Mouse (Mus musculus) B cell, adult 2 months (primary cell): Measurements from ENCODE around the gene Gm28372.

Source experiments
- DNase-seq, 2 experiments: peaks; one replicate each; pipeline ENCODE4 v3.0.0; 2022

The Gm28372 gene

DNA sequence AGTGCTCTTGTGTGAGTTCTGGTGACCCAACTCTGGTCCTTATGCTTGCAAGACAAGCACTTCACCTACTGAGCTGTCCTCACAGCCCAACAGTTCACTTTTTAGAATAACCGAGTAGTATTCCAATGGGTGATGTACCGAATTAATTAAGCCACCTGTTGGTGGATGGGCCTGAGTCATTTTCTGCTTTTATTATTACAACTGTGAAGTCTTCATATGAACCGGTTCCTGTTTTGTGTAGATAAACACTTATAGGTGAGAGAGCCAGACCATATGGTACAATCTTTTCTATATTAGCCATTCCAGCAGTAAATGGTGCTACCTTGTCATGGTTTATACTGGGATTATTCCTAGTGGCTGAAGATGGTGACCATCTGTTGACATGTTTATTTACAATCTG is 7.7 kb downstream of the Gm28372 start:
- no peak for DNase-seq

DNA sequence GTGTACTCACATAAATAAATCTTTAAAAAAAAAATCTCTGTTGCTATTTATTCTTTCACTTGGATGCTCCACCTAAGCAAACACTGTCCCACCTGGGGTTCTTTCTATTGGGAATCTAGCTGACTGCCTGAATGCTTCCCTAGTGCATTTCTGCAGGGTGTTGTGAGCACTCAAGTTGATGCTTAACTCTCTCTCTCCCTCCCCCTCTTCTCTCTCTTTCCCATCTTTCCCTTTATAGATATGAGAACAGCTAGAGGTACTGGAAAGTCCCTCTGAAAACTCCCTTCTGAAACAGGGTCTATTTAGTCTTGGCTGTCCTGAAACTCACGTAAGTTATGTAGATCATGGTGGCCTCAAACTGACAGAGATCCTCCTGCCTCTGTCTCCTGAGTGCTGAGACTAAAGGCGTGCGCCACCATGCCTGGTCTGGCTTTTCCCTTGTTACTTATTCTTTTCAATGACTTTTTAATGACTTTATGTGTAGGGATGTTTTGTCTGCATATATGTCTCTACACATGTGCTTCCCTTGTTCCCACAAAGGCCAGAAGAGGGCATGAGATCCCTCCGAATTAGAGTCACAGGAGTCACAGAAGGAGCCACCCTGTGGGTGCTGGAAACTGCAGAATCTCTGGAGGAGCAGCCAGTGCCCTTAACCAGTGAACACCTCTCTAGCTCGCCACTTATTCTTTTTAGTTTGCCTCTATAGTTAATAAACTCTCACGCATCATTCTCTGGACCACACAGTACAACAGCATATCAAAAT is 9.2 kb downstream of the Gm28372 start:
- no peak for DNase-seq

DNA sequence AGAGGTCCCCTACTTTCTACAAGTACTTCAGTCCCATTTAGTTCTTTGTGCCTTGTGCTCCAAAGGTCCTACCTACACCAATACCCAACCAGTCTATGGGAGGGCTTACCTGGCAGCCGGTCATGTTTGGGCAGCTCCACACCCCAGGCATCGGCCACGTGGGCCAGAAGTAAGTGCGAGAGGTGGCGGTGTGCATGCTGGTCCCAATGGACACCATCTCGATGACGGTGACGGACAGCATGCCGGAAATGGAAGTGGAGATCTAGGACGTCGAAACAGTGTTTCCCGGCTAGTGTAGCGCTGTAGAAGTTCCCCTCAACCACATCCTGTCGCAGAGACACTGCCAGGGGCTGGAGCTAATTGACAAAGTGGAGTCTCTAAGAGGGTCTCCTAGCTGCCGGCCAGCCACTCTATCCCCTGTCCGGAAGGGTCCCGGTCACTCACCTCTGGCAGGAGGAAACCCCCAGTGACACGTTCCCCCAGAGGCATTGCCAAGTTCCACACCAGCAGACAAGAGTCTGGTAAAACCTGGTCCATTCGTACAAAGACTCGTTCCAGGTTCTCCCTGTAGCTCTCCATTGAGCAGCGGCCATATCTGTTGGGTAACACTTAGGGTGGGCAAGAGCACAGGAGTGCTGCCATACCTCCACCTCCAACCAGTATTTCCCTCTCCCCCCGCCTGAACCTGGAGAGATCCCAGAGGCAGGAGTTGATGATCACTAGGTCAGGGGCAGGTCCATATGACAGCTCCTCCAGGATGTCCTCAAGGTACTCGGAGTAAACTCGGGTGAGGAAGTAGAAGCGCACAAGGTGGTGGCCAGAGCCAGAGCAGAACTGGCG is 17.0 kb downstream of the Gm28372 start:
- DNase-seq = no peak

DNA sequence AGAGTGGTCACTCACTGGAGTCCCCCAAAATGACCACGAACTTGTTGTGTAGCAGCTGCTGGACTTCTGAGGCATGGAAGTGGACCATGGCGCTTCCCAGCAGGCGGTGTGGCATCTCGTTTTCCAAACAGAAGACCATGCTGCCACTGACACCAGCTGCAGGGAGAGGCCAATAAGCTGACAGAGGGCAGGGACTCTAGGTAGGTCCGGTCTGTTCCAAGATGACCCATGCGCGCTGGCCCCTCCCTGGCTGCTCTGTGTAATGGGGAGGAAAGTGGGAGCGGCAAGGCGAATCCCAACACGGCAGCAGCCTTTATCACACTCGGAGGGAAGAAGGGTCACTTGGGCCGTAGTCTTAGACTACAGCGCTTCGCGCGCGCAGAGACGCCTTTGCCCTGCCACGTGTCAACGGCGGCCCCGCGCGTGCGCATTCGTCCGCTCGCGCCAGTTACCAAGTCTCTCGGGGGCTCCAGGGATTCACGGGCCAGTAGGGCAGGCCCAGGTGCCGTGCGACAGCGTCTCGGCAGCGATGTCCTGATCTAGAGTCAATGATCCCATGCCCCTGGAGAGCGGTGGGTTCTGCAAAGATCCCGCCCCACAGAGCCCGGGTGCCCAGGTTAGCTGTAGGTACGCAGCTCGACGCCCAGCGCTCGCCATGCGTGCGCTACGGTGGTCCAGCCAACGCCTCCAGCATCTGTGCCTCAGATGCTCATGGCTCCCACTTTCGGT is 18.5 kb downstream of the Gm28372 start:
- DNase-seq = peak; percentile 85

DNA sequence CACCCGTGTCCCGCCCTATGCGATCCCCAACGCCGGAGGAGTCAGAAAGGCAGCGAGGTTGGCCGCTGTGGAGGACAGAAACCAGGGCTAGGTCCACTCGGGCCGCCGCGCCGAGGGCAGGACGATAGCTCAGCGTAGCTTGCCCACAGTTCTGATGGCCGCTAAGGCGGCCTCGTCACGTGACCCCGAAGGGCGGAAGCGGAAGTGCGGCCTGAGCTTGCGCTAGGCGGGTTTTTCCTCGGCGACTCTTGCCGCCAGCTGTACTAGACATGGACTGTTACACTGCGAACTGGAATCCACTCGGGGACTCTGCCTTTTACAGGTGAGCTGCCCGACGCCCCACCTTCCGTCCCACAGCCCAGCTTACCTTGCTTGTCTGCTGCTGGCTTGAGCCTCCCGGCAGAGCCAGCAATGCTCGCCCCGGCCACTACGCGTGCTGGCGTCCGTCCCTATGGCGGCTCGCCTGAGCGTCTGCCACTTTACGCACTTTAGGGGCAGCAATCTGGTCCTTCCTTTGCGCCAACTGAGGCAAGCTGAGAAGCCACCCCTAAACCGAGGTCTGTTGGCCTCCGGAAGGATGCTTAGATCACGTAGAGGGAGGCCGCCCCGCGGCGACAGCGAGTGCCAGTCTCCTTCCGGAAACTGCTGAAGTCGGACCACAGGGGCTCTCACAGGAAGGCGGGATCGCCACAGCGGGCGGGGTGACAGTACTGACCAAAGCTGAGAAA is 19.3 kb downstream of the Gm28372 start, which contains the start of the genes Vps16 and Pced1a:
Gene Vps16 (plus strand): TSS at position 214 of the 728 bp plus-strand sequence.
Gene Pced1a (minus strand): TSS at position 576 of the 728 bp plus-strand sequence.
- DNase-seq = peak; percentile 95 to 96

DNA sequence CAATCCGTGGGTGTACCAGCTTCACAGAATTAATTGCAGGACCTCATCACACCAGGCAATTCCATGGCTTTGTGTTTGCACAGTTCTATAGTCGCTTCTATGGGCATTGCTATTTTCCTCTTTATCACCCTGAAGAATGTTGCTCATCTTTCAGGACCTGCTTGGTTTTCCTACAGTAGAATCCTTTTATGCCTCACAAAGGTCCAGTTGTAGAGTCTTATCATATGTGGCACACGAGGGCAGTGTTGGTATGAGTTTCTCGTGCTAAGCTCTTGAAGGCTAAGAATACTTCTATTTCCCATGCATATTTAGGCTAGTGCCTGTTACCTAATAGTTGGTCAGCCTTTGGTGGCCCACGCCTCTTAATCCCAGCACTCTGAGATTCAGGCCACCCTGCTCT is 20.1 kb downstream of the Gm28372 start:
- peak in 1 of 2 experiments; percentile 2 for DNase-seq

DNA sequence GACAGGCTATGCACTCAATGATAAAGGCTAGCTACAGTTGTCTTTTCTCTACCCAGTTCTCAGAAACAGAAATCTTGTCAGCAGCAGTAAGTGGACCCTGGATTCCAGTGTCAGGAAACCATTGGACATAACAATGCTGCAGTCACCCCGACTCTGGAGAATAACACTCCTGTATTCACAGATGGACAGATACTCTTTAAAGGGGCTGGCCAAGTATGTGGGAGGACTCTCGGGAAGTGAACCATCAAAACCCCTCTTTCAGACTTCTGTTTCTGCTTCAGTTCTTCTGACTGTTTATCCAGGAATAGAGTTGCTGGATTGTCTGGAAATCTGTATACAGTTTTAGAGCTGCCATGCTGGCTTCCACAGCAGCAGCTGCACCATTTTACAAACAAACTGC is 24.8 kb downstream of the Gm28372 start:
- no peak for DNase-seq

DNA sequence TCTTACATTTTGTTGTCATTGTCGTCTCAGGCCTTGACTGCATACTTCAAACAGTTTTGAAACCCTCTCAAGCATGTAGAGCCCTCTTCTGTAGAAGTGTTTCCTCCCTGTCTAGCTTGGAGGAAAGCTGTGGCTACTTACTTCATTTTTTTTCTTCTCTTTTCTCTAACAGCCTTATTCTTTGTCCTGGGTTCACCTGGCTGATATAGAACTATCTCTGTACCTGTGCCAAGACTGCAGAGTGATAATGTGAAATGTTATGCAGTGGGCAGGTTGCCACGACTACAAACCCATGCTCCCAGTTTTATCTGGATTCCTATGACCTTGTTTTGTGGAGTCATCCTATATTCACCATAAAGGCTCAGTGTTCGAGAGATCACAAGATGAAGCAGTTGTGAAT is 25.4 kb downstream of the Gm28372 start:
- DNase-seq = no peak

DNA sequence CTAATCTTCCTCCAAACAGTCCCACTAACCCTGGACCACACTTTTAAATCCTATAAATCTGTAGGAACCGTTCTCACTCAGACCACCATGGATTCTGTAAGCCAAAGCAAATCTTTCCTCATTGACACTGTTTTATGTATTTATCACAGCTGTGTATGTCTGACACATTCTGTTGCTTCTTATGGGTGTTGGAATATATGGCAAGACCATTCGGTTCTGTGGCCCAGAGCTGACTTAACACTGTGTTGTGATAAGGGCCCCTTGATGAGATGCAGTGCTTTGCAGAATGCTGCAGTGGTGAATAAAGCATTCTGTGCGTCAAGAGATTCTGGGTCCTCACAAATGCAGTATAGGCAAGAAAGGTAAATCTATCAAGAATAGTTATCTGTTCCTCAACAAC is 27.1 kb downstream of the Gm28372 start:
- DNase-seq = no peak

DNA sequence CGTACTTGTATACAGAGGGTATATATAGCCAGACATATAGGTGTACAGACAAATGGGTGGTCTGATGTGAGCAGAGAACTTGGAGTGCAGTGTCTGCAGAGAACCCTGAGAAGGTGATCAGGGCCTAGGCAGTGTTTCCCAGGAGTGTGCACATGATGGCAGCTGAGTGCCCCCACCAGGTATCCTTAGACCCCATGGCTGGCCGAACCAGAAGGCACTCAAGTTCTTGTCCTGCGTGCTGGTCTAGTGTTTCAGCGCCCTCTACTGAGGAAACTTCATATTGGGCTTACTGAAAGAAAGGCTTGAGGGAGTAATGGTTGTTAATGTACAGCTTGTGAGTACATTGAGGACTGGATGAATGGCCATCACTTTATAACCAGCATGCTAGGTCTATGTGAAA is 28.1 kb downstream of the Gm28372 start:
- peak; percentile 56 to 57 for DNase-seq

DNA sequence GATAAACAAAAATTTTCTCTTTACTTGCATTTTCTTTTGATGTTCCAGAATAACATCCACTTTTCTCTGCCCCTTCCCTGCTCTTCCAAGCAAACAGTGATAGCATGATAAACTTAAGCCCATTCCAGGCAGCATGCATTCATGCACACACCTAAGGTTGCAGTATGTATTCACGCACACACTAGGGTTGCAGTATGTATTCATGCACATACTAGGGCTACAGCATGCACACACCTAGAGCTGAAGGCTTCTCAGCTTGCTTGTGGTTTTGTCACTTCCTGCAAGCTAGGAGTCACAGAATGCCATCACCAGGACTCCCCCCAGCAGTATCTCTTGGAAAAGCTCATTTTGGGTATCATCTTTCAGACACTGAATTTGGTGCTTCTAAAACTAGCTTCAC is 31.7 kb downstream of the Gm28372 start:
- DNase-seq = no peak

DNA sequence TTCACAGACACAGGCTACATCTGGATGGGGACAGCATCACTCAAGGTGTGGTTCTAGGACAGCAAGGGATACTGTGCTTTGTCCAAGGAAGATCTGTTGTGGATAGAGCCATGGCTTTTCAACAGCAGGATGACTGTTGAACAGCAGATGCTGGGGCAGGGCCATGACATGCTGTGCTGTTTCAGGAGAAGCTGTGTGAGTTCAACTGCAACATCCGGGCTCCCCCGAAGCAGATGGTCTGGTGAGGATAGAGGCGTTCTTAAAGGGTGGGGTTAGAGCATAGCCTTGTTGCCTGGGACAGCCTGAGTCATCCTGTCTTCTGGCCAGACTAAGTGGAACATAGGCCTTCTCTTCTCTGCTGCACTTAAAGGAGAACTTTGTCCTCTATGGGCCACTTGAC is 33.8 kb downstream of the Gm28372 start:
- no peak for DNase-seq

DNA sequence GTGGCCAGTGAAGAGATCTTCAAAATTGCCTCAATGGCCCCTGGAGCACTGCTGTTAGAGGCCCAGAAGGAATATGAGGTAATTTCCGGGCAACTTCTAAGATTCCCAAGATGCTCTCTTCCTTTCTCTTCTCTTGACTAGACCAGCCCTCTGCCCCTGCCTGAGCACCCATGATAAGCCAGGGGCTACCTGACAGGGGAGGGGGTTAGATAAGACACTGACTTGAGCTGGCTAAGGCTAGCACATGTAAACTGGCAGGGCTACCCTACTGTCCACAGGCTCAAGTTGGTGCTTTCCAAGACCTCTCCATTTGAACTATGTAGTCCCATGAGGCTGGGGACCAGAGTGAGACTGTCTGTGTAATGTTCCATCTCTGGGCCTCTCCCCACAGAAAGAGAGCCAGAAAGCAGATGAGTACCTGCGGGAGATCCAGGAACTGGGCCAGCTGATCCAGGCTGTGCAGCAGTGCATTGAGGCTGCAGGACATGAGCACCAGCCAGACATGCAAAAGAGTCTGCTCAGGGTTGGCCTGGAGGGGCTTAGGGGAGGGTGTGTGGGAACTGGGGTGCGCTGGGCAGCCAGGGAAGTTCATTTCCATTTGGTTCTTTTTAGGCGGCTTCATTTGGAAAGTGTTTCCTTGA is 34.9 kb downstream of the Gm28372 start:
- no peak for DNase-seq

DNA sequence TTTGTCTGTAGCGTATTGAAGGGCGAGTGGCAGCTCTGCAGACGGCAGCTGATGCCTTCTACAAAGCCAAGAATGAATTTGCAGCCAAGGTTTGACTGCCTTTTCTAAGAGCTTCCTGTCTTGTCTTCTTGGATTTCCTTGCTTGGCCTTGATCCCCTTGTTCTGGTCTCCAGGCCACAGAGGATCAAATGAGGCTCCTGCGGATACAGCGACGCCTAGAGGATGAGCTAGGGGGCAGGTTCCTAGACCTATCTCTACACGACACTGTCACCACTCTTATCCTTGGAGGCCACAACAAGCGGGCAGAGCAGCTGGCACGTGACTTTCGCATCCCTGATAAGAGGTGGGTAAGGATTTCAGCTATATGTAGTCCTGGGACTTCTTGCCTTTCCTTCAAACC is 37.1 kb downstream of the Gm28372 start:
- no peak for DNase-seq

DNA sequence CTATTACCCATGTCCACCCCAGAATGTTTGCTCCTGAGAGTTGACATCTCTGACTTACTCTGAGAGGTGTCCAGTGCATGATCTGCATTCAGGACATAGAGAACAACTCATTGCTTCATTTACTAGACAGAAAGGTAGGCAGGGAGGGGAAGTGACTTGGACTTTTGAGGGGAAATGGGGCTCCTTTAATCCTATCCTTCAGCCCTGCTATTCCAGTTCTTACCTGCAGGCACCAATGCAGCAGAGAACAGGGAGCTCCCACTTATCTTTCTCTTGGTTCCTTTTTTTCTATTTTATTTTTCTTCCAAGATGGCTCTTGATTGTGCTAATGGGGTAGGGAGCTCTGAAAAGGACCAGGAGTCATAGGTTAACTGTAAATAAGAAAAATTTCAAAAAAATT is 43.4 kb downstream of the Gm28372 start:
- DNase-seq = no peak

DNA sequence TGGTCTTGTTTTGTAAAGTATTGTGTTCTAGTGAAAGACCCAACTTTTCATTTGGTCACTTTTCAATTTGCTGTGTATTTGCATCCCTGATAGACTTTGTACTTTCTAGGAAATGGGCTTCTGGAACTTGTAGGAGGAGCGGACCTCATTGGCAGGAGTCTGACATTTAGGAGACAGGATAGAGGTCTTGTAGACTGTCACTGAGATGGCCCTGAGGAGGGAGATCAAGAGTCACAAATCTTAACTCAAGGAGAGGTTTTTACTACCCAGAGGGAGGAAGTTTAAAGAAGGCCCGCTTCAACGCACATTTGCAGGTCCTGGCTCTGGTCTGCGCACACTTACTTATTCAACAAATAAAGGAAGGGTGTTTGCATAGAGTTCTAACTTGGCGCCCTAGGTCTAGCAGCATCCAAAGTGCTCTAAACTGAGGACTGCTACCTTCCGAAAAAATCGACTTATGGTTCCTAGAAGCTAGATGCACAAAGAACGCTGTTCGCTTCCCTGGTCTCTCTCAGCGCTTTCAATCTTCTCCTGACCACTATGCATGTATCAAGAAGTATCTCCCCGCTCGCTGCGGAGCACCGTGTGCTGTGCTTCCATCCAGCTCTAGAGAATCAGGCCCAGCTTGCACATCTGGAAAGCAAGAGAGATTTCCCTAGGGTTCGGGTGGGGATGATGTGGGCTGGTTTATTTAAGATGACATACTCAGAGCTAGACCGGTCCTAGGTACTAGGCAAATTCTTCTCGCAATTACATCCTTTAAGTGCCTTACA is 44.2 kb downstream of the Gm28372 start:
- DNase-seq = peak; percentile 26 to 37

DNA sequence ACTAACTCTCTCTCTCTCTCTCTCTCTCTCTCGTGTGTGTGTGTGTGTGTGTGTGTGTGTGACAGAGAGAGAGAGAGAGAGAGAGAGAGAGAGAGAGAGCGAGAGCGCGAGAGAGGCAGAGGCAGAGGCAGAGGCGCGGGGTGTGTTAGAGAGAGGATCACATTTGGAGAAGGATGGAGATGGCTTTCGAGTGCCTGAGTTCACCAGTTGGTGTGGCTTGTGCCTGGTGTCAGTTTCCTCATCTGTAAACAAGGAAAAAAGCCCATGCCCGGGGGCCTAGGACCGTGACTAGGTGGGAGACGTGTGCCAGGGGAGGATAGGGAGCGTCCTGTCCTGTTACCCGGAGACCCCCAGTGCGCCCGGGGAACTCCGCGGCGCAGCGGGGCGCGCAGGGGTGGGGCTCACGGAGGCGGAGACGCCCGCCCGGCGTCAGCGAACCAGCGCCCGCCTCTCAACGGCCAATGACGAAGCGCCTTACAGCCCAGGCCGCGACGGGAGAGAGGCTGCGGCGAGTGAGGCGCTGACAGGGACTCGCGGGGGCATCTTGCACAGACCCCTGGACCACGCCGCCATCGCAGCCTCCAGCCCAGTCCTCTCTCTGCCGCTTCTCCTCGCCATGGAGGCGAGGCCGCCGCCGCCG is 44.9 kb downstream of the Gm28372 start, which contains the start of gene Ptpra:
Gene Ptpra (plus strand): TSS at position 485 of the 640 bp plus-strand sequence.
- peak; percentile 88 to 89 for DNase-seq

DNA sequence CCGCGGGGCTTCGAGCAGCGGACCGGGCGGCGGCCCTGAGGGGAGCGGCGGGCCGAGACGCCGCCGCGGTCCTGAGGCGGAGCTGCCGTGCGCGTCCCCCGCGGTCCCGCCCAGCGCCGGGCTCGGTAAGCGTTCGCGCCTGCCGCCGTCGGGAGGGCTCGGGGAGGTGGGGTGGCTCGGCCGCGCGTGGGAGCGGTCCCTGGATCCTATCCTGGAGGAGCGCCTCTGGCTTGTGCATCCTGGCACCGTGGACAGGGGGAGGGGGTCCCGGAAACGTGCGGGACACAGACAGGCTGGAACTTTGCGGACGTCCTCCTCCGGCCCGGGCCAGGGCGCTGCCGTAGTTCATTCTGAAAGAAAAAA is 45.4 kb downstream of the Gm28372 start:
- no peak for DNase-seq

DNA sequence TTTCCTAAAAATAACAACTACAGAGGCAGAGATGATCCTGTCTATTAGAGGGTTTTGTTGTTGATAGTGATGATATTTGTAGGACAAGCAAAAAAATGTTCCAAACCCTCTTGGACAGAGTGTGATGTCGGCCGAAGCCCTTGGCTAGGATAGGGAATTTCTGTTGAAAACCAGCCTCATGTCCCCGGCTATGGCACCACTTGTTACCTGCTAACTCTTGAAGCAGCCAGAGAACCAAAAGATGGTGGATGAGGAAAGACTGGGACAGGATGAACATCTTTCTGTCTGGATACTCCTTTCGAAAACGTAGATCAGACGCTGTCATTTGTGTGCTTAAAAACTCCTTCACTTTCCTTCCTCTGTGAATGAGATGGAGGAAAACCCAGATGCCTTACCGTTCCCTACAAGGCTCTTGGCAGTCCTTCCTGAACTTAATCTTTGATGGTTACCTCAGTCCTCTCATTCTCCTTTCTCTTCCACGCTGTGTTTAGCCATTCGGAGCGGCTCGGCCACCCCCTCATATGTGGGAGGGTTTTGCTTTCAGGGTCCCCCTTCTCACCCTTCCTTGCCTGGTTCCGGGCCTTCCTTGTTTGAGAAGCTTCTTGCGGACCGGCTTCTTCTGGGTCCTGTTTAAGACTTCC is 46.2 kb downstream of the Gm28372 start:
- DNase-seq = no peak

DNA sequence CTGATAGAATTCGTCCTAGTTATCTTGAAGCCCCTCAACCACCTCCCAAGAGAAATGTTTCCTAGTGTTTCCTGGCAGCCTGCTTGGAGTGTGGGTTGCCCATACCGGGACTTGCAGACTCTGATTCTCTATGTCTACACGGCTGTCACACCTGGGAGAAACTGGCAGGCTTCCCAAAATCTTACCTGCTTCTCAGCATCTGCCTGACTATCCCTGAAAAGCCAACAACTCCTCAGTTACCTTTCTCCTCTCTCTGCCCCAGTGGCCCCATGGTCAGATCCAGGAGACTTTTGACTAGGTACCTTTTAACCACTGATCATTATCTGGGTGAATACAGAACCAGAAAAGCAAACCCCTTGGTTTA is 46.7 kb downstream of the Gm28372 start:
- DNase-seq = no peak
